Mouse (Mus musculus): Measurements from ENCODE around the gene Psors1c2. TPM values are rescaled to one million over a fixed set of nuclear protein-coding genes. Genes with fewer than 3 reads are reported as not detected.

Gene Psors1c2
- polyA plus RNA-seq, 1 experiment from 2014 or later = not detected

DNA sequence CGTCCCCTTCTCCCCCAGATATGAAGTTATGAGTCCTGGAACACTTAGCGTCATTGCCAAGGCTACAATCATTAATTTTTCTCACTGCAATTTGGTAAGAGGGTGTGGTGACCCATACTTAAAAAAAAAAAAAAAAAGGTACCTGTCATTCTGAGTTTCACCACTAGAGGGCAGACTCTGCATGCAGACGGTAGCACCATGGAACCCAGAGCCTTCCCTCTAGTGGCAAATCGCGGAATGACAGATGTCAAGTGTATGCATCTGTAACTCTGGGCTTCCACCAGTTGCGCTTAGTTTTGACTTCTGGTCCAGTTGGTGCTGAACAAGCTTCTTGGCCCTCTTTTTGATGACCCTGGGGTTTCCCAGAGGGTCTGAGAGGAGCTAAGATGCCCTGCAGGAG is 45.2 kb downstream of the Psors1c2 start:
- ATAC-seq (replicated peaks; ENCODE audit: insufficient number of reproducible peaks, low FRiP score, low TSS enrichment) = no peak

DNA sequence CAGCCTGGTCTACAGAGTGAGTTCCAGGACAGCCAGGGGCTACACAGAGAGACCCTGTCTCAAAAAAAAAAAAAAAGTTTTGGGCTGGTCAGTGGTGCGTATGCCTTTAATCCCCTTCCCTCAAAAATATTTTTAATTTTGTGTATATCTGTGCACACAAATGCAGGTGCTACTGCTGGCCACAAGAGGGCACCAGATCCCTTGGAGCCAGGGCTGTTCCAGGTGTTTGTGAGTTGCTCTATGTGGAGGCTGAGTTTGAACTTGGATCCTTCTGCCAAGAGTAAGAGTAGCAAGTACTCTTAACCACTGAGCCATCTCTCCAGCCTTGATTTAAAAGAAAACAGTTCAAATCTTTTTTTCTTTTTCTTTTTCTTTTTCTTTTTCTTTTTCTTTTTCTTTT is 49.9 kb downstream of the Psors1c2 start:
- H3K4me3 ChIP-seq (ENCODE audit: low read depth, low read length) = no peak overlapping the region
- no peaks in the 10 kb centered on the region for H3K27me3 ChIP-seq (ENCODE audit: control insufficient read depth, insufficient read depth, low read length)
- no peak overlapping the region for H3K27ac ChIP-seq (ENCODE audit: low read depth, low read length)
- ATAC-seq (replicated peaks; ENCODE audit: insufficient number of reproducible peaks, low FRiP score, low TSS enrichment) = no peak
- H3K9me3 ChIP-seq (replicated peaks; ENCODE audit: control insufficient read depth, low read length) = 0 out of 2 replicates have a peak, but pooled peaks cover 3% of the 10 kb centered on the region
- no peak overlapping the region for H3K4me2 ChIP-seq
- 0 out of 2 replicates have a peak, but pooled peaks cover 3% of the 10 kb centered on the region for H3K4me1 ChIP-seq (ENCODE audit: control insufficient read depth, insufficient read depth, low read length)
- H3K9ac ChIP-seq (ENCODE audit: low read depth, low read length) = no peak overlapping the region
- no peaks in the 10 kb centered on the region for H3K36me3 ChIP-seq (ENCODE audit: control insufficient read depth, insufficient read depth, low read length)
- 79% methylated on average over 1 of the region's 1 CpGs for WGBS (ENCODE audit: insufficient replicate concordance)

More for the DNA sequence above, 45.2 kb downstream of the Psors1c2 start:
- H3K4me2 ChIP-seq = no peak overlapping the region
- H3K9ac ChIP-seq (ENCODE audit: low read depth, low read length) = no peak overlapping the region
- 20% methylated on average over 6 of the region's 6 CpGs for WGBS (ENCODE audit: insufficient replicate concordance)
- no peak overlapping the region for H3K4me3 ChIP-seq (ENCODE audit: low read depth, low read length)
- H3K27ac ChIP-seq (ENCODE audit: low read depth, low read length) = no peak overlapping the region
- no peaks in the 10 kb centered on the region for H3K36me3 ChIP-seq (ENCODE audit: control insufficient read depth, insufficient read depth, low read length)
- H3K4me1 ChIP-seq (ENCODE audit: control insufficient read depth, insufficient read depth, low read length) = no peaks in the 10 kb centered on the region
- H3K9me3 ChIP-seq (replicated peaks; ENCODE audit: control insufficient read depth, low read length) = no peaks in the 10 kb centered on the region
- peaks cover 19% of the 10 kb centered on the region for H3K27me3 ChIP-seq (ENCODE audit: control insufficient read depth, insufficient read depth, low read length)

Other genes with a start within 250 kb of the Psors1c2 start
- gene H2-Q1, start 212.8 kb upstream of the Psors1c2 start, polyA plus RNA-seq (2014; fragmentation: Nextera tagmentation; extraction: Ambion mirVana) = 0.18 and 0.53 TPM in 2 replicates
- gene H2-Q2, start 191.0 kb upstream of the Psors1c2 start, polyA plus RNA-seq (2014; fragmentation: Nextera tagmentation; extraction: Ambion mirVana) = 9.0 and 10.1 TPM in 2 replicates
- 1.8 and 2.7 TPM in 2 replicates for gene H2-Q4, start 153.6 kb upstream of the Psors1c2 start, polyA plus RNA-seq (2014; fragmentation: Nextera tagmentation; extraction: Ambion mirVana)
- gene H2-Q6, start 108.4 kb upstream of the Psors1c2 start, polyA plus RNA-seq (2014; fragmentation: Nextera tagmentation; extraction: Ambion mirVana) = 0.38 and 0.39 TPM in 2 replicates
- 0.84 and 2.6 TPM in 2 replicates for gene H2-Q7, start 94.0 kb upstream of the Psors1c2 start, polyA plus RNA-seq (2014; fragmentation: Nextera tagmentation; extraction: Ambion mirVana)
- gene H2-Q10, start 63.1 kb upstream of the Psors1c2 start, polyA plus RNA-seq (2014; fragmentation: Nextera tagmentation; extraction: Ambion mirVana) = 0.20 and 1.4 TPM in 2 replicates
- not detected in 2 replicates for gene Pou5f1, start 27.2 kb upstream of the Psors1c2 start, polyA plus RNA-seq (2014; fragmentation: Nextera tagmentation; extraction: Ambion mirVana)
- 47.6 and 51.1 TPM in 2 replicates for gene Tcf19, start 16.4 kb upstream of the Psors1c2 start, polyA plus RNA-seq (2014; fragmentation: Nextera tagmentation; extraction: Ambion mirVana)
- gene Cchcr1, start 16.1 kb upstream of the Psors1c2 start, polyA plus RNA-seq (2014; fragmentation: Nextera tagmentation; extraction: Ambion mirVana) = 10.4 and 12.8 TPM in 2 replicates
- 0.40 and 0.83 TPM in 2 replicates for gene Cdsn, start 18.9 kb downstream of the Psors1c2 start, polyA plus RNA-seq (2014; fragmentation: Nextera tagmentation; extraction: Ambion mirVana)
- gene 2300002M23Rik, start 34.2 kb downstream of the Psors1c2 start, polyA plus RNA-seq (2014; fragmentation: Nextera tagmentation; extraction: Ambion mirVana) = not detected in 2 replicates
- gene Sfta2, start 68.3 kb downstream of the Psors1c2 start, polyA plus RNA-seq (2014; fragmentation: Nextera tagmentation; extraction: Ambion mirVana) = not detected in 2 replicates
- not detected in 2 replicates for gene Gm9573, start 93.4 kb downstream of the Psors1c2 start, polyA plus RNA-seq (2014; fragmentation: Nextera tagmentation; extraction: Ambion mirVana)
- 0.29 and 0.62 TPM in 2 replicates for gene Mucl3, start 110.5 kb downstream of the Psors1c2 start, polyA plus RNA-seq (2014; fragmentation: Nextera tagmentation; extraction: Ambion mirVana)
- 9.1 and 12.7 TPM in 2 replicates for gene Vars2, start 134.4 kb downstream of the Psors1c2 start, polyA plus RNA-seq (2014; fragmentation: Nextera tagmentation; extraction: Ambion mirVana)
- gene Gtf2h4, start 140.5 kb downstream of the Psors1c2 start, polyA plus RNA-seq (2014; fragmentation: Nextera tagmentation; extraction: Ambion mirVana) = 30.1 and 31.1 TPM in 2 replicates
- 60.6 and 89.2 TPM in 2 replicates for gene Ddr1, start 171.4 kb downstream of the Psors1c2 start, polyA plus RNA-seq (2014; fragmentation: Nextera tagmentation; extraction: Ambion mirVana)

Measured in heart, embryonic 11.5 days (tissue).